Mouse (Mus musculus): ENCODE results near the gene Dpp8.

GRCm38 (mm10) chr9:65073555-65073954, 41.3 kb downstream of the Dpp8 start:
- no peak for TF ChIP-seq GABPA (IDR thresholded peaks at IDR 0.05; ENCODE audit: insufficient replicate concordance, low read depth, low read length)
- no peak for TF ChIP-seq RAD21 (IDR thresholded peaks at IDR 0.05; ENCODE audit: low read depth, low read length)
- TF ChIP-seq CTCF (conservative IDR thresholded peaks at IDR 0.05 in 1 of 2, IDR thresholded peaks at IDR 0.05 in 1 of 2; ENCODE audit: low read depth in 2 of 2, low read length in 2 of 2): no peak
- no peak for TF ChIP-seq NRF1 (IDR thresholded peaks at IDR 0.05; ENCODE audit: low read depth, low read length)
- no peak for TF ChIP-seq POLR2A (IDR thresholded peaks at IDR 0.05; ENCODE audit: low read depth, low read length)
- TF ChIP-seq EP300 (IDR thresholded peaks at IDR 0.05; ENCODE audit: low read length): no peak
- TF ChIP-seq ETS1 (conservative IDR thresholded peaks at IDR 0.05; ENCODE audit: low read depth, low read length): no peak
- no peak for TF ChIP-seq CHD2 (IDR thresholded peaks at IDR 0.05; ENCODE audit: low read length)
- TF ChIP-seq ZMIZ1 (IDR thresholded peaks at IDR 0.05; ENCODE audit: low read depth, low read length): no peak
- TF ChIP-seq UBTF (IDR thresholded peaks at IDR 0.05; ENCODE audit: low read depth, low read length): no peak
- no peak for TF ChIP-seq ZC3H11A (IDR thresholded peaks at IDR 0.05; ENCODE audit: low read depth, low read length)
- no peak for TF ChIP-seq MAFK (IDR thresholded peaks at IDR 0.05; ENCODE audit: insufficient replicate concordance, low read length)
- TF ChIP-seq MYC (IDR thresholded peaks at IDR 0.05; ENCODE audit: low read depth, low read length): no peak
